Mouse (Mus musculus): ENCODE measurements around the gene Npr1. TPM values are rescaled to one million over a fixed set of nuclear protein-coding genes. Genes with fewer than 3 reads are reported as not detected.

Gene Npr1
- total and polyA plus RNA-seq, 2 experiments, result 5.6 to 13.2 TPM

GRCm38 (mm10) chr3:90450874-90451273 lies 14.8 kb downstream of the Npr1 start:
- H3K27ac ChIP-seq (replicated peaks; ENCODE audit: insufficient read depth, low read depth, low read length), result 0 out of 2 replicates have a peak overlapping the region, but pooled peaks have one; percentile 10
- H3K9ac ChIP-seq (ENCODE audit: low read depth, low read length), result no peak overlapping the region
- no peak overlapping the region for H3K4me3 ChIP-seq (ENCODE audit: insufficient read depth, low read depth, low read length)
- no peaks in the 10 kb centered on the region for H3K27me3 ChIP-seq (ENCODE audit: control insufficient read depth, insufficient read depth, low read length)
- 38% methylated on average over 12 of the region's 12 CpGs for WGBS
- DNase-seq (ENCODE audit: extremely low read depth, low read depth, low spot score), result no peak
- no peaks in the 10 kb centered on the region; the same call in 1 of the 2 replicates for H3K4me1 ChIP-seq (ENCODE audit: control insufficient read depth, insufficient read depth, low read length)
- TF ChIP-seq POLR2A (IDR thresholded peaks at IDR 0.05; ENCODE audit: extremely low read depth, insufficient read depth, low read length), result no peak
- TF ChIP-seq CTCF (IDR thresholded peaks at IDR 0.05; ENCODE audit: low read depth, low read length), result no peak
- no peaks in the 10 kb centered on the region for H3K36me3 ChIP-seq (ENCODE audit: control insufficient read depth, insufficient read depth, low read length)
- H3K79me2 ChIP-seq (ENCODE audit: control insufficient read depth, insufficient read depth, low read length), result no peaks in the 10 kb centered on the region

GRCm38 (mm10) chr3:90448626-90449025 lies 17.0 kb downstream of the Npr1 start:
- H3K27ac ChIP-seq (replicated peaks; ENCODE audit: insufficient read depth, low read depth, low read length), result peak overlapping the region; percentile 52

DNA sequence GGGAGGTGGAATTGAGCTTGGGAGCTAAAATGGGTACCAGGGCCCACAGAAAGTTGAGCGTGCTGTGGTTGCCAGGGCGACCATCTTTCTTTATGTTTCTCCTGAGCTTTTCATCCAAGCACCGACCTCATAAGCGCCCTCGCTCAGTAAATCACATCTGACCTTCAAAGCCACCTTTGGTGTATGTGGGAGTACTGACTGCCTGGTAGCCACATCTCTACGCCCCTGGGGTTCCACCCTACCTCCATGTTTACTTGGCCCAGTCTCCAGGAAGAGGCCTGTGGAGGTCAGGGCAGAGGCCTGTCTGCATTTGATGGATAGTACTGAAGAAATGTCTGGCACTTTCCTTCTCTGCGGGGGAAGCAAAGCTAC lies 18.6 kb downstream of the Npr1 start:
- no peaks in the 10 kb centered on the region for H3K27me3 ChIP-seq (ENCODE audit: control insufficient read depth, insufficient read depth, low read length)
- DNase-seq (ENCODE audit: extremely low read depth, low read depth, low spot score), result no peak
- no peaks in the 10 kb centered on the region for H3K79me2 ChIP-seq (ENCODE audit: control insufficient read depth, insufficient read depth, low read length)
- WGBS, result 73% methylated on average over 7 of the region's 7 CpGs
- no peaks in the 10 kb centered on the region; the same call in 1 of the 2 replicates for H3K4me1 ChIP-seq (ENCODE audit: control insufficient read depth, insufficient read depth, low read length)
- H3K9ac ChIP-seq (ENCODE audit: low read depth, low read length), result no peak overlapping the region
- TF ChIP-seq CTCF (IDR thresholded peaks at IDR 0.05; ENCODE audit: low read depth, low read length) (no peak), POLR2A (IDR thresholded peaks at IDR 0.05; ENCODE audit: extremely low read depth, insufficient read depth, low read length) (no peak)
- peak overlapping the region; percentile 57 for H3K27ac ChIP-seq (replicated peaks; ENCODE audit: insufficient read depth, low read depth, low read length)
- no peak overlapping the region for H3K4me3 ChIP-seq (ENCODE audit: insufficient read depth, low read depth, low read length)
- H3K36me3 ChIP-seq (ENCODE audit: control insufficient read depth, insufficient read depth, low read length), result no peaks in the 10 kb centered on the region

More at GRCm38 (mm10) chr3:90448626-90449025, 17.0 kb downstream of the Npr1 start:
- no peaks in the 10 kb centered on the region for H3K79me2 ChIP-seq (ENCODE audit: control insufficient read depth, insufficient read depth, low read length)
- H3K36me3 ChIP-seq (ENCODE audit: control insufficient read depth, insufficient read depth, low read length), result no peaks in the 10 kb centered on the region
- no peak overlapping the region for H3K9ac ChIP-seq (ENCODE audit: low read depth, low read length)
- no peak for DNase-seq (ENCODE audit: extremely low read depth, low read depth, low spot score)
- H3K4me1 ChIP-seq (ENCODE audit: control insufficient read depth, insufficient read depth, low read length), result no peaks in the 10 kb centered on the region; the same call in 1 of the 2 replicates
- H3K27me3 ChIP-seq (ENCODE audit: control insufficient read depth, insufficient read depth, low read length), result no peaks in the 10 kb centered on the region
- WGBS, result 81% methylated on average over 6 of the region's 6 CpGs
- TF ChIP-seq POLR2A (IDR thresholded peaks at IDR 0.05; ENCODE audit: extremely low read depth, insufficient read depth, low read length) (no peak), CTCF (IDR thresholded peaks at IDR 0.05; ENCODE audit: low read depth, low read length) (no peak)
- H3K4me3 ChIP-seq (ENCODE audit: insufficient read depth, low read depth, low read length), result no peak overlapping the region

DNA sequence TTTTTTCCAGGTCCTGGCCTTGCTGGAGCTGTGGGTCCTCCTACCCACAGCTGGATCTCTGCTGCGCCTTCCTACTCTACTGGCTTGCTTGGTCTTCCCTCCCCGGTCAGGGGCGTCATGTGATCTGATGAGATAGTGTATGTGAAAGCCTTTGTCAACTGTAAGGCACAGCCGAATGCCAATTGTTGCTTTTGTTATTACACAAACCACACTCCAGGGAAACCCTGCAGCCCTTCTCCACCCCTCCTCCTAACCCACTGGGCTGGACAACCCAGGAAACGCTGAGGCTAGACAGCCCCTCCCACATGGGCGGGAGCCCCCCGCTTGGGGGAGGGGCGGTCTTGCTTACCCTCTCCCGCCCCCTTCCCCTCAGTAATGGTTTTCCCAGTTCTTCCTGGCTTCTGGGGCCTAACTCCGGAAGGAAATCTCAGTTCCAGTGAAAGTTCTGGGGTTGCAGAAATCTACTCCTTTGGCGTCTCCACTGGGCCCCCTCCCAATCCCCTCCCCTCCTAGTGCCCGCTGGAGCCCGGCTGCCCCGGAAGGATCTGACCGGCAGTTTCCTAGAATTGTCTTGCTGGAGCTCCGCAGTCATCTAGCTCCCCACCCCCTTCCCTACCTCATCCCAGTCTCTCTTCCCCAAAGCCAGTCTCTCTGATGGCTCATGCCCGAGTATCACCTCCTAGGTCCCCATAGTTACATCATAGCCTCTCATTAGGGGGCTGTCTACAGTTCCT lies 19.1 kb downstream of the Npr1 start:
- Histone ChIP-seq H3K9ac (ENCODE audit: low read depth, low read length) (no peak overlapping the region), H3K4me3 (ENCODE audit: insufficient read depth, low read depth, low read length) (no peak overlapping the region), H3K4me1 (ENCODE audit: control insufficient read depth, insufficient read depth, low read length) (no peaks in the 10 kb centered on the region; the same call in 1 of the 2 replicates), H3K27me3 (ENCODE audit: control insufficient read depth, insufficient read depth, low read length) (no peaks in the 10 kb centered on the region), H3K79me2 (ENCODE audit: control insufficient read depth, insufficient read depth, low read length) (no peaks in the 10 kb centered on the region), H3K27ac (replicated peaks; ENCODE audit: insufficient read depth, low read depth, low read length) (peak overlapping the region; percentile 57), H3K36me3 (ENCODE audit: control insufficient read depth, insufficient read depth, low read length) (no peaks in the 10 kb centered on the region)
- 17% methylated on average over 17 of the region's 17 CpGs for WGBS
- peak; percentile 42 for DNase-seq (ENCODE audit: extremely low read depth, low read depth, low spot score)
- TF ChIP-seq CTCF (IDR thresholded peaks at IDR 0.05; ENCODE audit: low read depth, low read length) (no peak), POLR2A (IDR thresholded peaks at IDR 0.05; ENCODE audit: extremely low read depth, insufficient read depth, low read length) (0 out of 2 replicates have a peak, but pooled peaks have one; percentile 3)

GRCm38 (mm10) chr3:90445417-90446200 lies 20.1 kb downstream of the Npr1 start:
- no peak for DNase-seq (ENCODE audit: extremely low read depth, low read depth, low spot score)
- H3K27me3 ChIP-seq (ENCODE audit: control insufficient read depth, insufficient read depth, low read length), result no peaks in the 10 kb centered on the region
- no peak overlapping the region for H3K4me3 ChIP-seq (ENCODE audit: insufficient read depth, low read depth, low read length)
- no peak overlapping the region for H3K9ac ChIP-seq (ENCODE audit: low read depth, low read length)
- H3K27ac ChIP-seq (replicated peaks; ENCODE audit: insufficient read depth, low read depth, low read length), result peak overlapping the region; percentile 10; the same call in 1 of the 2 replicates
- H3K36me3 ChIP-seq (ENCODE audit: control insufficient read depth, insufficient read depth, low read length), result no peaks in the 10 kb centered on the region
- TF ChIP-seq CTCF (IDR thresholded peaks at IDR 0.05; ENCODE audit: low read depth, low read length) (no peak), POLR2A (IDR thresholded peaks at IDR 0.05; ENCODE audit: extremely low read depth, insufficient read depth, low read length) (no peak)
- H3K4me1 ChIP-seq (ENCODE audit: control insufficient read depth, insufficient read depth, low read length), result no peaks in the 10 kb centered on the region
- H3K79me2 ChIP-seq (ENCODE audit: control insufficient read depth, insufficient read depth, low read length), result no peaks in the 10 kb centered on the region
- WGBS, result 74% methylated on average over 11 of the region's 11 CpGs
